Mouse (Mus musculus): ENCODE measurements around the gene Timm22.

The Timm22 gene

GRCm38 (mm10) chr11:76388711-76389110, 18.0 kb upstream of the Timm22 start:
- no peak for DNase-seq (ENCODE audit: low read depth, low spot score)

- no peak for DNase-seq (ENCODE audit: low read depth, low spot score)
Observed at GRCm38 (mm10) chr11:76392532-76392931, 14.2 kb upstream of the Timm22 start.

DNA sequence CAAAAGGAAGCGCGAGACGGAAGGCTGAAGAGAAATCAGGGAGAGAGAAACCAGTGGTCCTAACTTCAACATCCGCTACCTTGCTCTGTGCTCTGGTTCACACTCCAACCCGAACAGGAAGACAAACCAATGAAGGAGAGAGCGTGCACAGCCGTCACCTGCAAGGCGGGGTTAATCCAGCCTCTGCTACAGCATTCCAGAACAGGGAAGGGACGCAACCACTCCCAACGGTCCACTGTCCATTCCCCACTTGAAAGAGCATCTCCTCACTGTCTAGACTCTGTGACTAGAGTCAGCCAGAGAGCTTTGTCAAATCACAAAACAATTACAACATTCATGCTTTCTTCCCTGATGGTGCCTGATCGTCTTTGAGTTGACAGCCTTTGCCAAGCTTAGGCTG, 13.8 kb upstream of the Timm22 start:
- DNase-seq (ENCODE audit: low read depth, low spot score), result no peak

DNA sequence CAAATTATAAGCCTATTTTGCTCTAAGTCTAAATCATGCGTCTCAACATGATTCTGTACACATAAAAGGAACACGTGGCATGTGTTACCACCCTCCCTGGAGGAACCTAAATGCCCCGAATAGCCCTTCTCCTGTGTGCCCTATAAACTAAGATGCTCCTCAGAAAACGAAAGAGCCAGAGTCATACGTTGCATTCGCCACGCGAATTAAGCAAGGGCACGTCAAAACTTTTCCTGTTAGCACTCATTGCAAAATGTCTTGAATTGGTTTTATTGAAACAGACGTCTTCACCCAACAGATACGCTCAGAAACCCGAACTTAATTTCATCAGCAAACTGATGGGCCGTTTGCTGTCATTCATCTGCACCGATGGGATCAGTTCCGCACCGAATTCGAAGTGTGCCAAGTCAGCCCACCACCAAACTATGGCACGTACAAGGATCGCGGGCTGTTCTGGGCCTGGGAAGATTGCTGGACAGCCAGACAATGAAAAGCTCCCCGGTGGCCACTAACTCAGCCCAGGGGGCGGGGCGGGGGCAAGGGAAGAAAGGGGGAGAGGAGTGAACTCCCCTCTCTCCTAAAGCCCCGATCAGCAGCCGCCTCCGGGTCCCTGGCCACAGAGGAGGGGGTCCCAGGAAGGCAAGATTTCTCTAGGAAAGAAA, 9.0 kb upstream of the Timm22 start:
- DNase-seq (ENCODE audit: low read depth, low spot score), result no peak

- DNase-seq (ENCODE audit: low read depth, low spot score), result no peak
Observed at GRCm38 (mm10) chr11:76398312-76398797, 8.4 kb upstream of the Timm22 start.

GRCm38 (mm10) chr11:76398798-76399586, 7.8 kb upstream of the Timm22 start, which contains the start of gene Nxn:
Gene Nxn (minus strand): TSS chr11:76399140.
- DNase-seq (ENCODE audit: low read depth, low spot score), result peak; percentile 76

- no peak for DNase-seq (ENCODE audit: low read depth, low spot score)
Observed at GRCm38 (mm10) chr11:76399587-76400330, 7.0 kb upstream of the Timm22 start.

DNA sequence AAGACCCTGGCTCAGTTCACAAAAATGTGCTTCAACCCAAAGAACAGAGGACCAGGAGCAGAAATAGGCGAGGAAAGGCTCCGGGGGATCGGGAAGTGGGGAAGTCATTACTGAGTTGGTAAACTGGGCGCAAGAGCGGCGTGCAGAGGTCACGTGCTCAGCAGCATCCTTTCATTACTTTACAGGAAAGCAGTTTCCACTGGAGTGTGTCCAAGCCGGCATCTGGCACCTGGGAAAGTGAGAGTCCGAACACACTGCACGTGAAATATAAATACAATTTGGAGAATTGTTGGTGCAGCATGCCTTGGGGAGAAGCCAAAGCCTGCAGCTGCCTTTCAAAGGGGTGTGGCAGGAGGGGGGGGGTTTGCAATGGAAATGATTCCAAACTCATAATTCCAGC, 5.4 kb upstream of the Timm22 start:
- DNase-seq (ENCODE audit: low read depth, low spot score), result no peak

GRCm38 (mm10) chr11:76405113-76405512, 1.6 kb upstream of the Timm22 start:
- no peak for DNase-seq (ENCODE audit: low read depth, low spot score)

DNA sequence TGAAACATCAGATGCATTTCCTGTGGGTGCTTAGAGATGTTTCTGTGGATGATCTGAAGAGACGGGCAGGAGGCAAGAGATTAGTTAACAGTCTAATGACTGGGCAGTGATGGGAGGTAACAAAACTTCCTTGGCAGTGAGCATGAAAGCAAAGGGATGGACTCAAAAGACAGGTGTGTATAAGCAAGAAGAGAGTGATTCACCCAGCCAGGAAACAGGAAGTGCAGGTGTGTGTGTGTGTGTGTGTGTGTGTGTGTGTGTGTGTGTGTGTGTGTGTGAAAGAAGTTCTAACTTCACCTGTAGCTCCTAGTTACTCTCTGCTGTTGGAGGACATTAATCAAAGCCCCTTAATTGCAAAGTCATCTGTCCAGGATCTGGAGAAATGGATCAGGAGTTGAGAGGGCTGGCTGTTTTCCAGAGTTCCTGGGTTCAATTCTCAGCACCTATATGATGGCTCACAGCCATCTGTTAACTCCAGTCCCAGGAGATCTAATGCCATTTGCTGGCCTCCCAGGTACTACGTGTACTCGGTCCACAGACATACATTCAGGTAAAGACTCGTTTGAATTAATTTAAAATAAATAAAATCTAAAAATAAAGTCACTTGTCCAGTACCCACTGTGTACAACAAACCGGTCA, 1.0 kb upstream of the Timm22 start:
- DNase-seq (ENCODE audit: low read depth, low spot score), result no peak

- DNase-seq (ENCODE audit: low read depth, low spot score), result peak; percentile 44
Observed at GRCm38 (mm10) chr11:76410826-76411225, 4.1 kb downstream of the Timm22 start.

DNA sequence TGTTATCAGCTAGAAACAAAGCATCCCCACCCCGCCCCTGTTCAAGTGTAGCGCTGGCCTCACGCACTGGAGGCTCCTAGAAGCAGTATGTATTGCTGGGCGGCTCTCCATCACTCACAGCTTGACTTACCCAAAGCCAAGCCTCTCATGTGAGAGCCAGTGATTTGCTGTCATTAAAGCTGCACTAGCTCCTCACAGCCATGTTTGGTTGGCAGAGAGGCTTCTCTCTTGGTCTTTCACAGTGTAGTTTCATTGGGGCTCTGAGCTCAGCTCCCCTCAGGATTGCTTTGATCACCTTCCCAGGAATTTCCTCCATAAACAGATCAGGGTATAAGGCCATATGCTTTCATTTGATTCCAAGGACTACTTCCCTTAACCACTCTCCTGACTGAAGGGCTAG, 6.5 kb downstream of the Timm22 start:
- DNase-seq (ENCODE audit: low read depth, low spot score), result no peak

DNA sequence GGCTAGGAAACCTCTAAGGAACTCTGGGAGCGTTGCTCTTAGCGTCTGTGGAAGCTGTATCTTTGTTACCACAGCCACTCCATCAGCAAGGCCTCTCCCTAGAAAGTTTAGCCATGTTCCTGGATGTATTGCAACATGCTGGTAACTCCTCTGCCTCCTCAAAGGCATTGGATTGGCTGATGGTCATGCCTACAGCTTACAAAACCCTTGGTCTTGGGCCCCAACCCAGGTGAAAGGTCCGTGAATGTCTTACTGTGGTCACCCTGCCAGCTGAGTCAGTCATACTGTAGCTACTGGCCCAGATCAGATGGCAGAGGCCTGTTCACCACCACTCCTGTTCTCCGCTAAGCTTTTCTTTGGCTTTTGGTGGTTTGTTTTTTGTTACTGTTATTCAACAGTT, 8.2 kb downstream of the Timm22 start:
- no peak for DNase-seq (ENCODE audit: low read depth, low spot score)

- DNase-seq (ENCODE audit: low read depth, low spot score), result no peak
Observed at GRCm38 (mm10) chr11:76415985-76416384, 9.2 kb downstream of the Timm22 start.

DNA sequence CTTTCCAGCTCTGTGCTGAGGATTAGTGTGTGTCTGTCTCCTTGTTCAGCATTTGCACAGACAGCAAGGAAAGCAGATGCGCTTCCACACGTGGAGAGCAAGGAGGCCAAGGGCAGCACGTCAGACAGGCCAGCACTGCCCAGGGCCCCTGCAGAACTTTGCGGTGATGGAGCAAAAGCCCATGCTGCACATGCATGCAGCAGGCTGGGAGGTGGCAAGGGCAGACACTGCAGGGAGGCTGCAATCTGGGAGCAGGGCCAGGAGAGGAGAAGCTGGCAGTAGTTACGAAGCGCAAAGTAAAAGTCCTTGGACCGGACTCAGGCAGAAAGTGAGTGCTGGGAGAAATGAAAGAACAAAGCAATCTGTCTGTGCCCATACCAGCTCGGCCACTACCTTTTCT, 11.7 kb downstream of the Timm22 start:
- DNase-seq (ENCODE audit: low read depth, low spot score), result no peak

- no peak for DNase-seq (ENCODE audit: low read depth, low spot score)
Observed at GRCm38 (mm10) chr11:76419179-76419578, 12.4 kb downstream of the Timm22 start.

DNA sequence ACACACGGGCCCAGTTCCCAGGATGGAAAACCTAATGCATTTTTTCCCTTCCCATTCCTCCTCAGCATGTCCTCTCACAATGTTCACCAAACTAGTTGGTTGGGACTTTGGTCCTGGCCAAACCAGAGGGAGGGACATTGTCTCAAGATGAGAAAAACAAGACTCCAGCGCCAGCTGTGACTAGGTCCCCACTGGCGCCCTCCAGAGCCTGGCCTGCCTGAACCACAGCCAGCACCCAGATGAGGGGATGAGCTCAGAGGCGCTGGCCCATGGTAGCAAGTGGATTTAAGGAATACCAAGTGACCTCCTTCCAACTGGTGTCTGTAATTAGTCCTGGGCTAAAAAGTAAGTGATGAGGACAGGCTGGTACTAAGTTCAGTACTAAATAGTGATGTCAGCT, 14.1 kb downstream of the Timm22 start:
- DNase-seq (ENCODE audit: low read depth, low spot score), result no peak

DNA sequence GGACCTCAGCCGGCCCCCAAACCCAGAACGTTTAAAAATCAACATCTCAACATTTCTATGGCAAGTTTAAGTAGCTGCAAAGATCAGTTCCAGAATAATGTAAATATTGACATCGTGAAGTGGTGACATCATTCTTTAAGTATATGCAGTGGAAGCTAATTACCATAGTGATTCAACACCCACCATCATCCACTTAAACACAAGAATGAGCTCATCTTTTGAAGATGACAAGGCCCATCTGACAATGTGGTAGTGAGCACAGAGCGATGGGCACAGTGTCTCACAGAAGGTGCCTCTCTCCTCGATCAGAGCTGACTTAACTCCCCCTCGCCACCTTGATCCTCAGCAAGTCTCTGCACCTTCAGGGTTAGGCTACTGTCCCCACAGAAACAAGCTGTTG, 19.0 kb downstream of the Timm22 start:
- no peak for DNase-seq (ENCODE audit: low read depth, low spot score)

GRCm38 (mm10) chr11:76427781-76428180, 21.0 kb downstream of the Timm22 start:
- DNase-seq (ENCODE audit: low read depth, low spot score), result no peak

DNA sequence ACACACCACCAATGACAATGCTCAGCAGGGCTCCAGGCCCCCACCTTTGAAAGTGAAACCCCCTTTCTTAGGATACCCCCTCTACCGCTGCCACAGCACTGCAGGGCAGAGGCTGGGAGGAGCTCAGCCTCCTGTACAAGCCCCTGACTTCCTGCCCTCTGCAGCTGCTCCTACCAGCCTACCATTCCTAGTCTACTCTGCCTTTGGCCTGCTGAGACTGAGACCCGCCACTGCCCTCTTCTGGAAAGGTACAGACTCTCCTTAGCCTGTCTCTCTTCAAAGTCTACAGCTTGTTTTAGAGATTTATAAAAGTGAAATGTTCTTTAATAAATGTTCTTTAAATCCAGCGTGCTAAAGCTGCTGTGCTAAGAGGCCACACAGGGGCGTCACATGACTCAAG, 22.3 kb downstream of the Timm22 start:
- no peak for DNase-seq (ENCODE audit: low read depth, low spot score)

DNA sequence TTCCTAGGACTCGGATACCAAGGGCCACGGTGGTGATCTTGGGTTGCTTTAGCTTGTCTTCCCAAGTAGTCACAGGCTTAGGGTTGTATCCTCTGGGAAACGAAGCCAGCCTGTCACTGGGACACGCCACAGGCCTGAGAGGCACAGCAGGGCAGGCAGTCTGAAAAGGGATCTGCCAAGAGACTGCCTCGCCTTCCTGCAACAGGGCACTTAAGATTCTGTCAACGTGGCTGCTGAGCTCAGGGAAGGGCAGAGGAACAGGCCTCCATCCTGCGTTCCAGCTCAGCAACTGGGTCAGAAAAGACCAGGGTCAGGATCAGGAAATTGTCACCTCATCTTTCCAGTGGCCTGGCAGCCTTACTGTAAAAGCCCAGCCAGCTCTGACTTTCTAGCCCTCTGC, 22.8 kb downstream of the Timm22 start:
- DNase-seq (ENCODE audit: low read depth, low spot score), result no peak
